Mouse (Mus musculus) splenic B cell, adult 2 months (primary cell): Measurements from ENCODE around the gene Ly75.

ENCODE experiments used
- DNase-seq: peaks from one replicate; pipeline ENCODE4 v3.0.0-alpha.2; 2011; ENCODE audit warnings: low read depth, low spot score
- H3K27me3 ChIP-seq: 2 replicates; pipeline ENCODE4 v1.6.1; 2012; ENCODE audit warnings: mild to moderate bottlenecking, low read length, moderate library complexity, mixed read lengths; ENCODE audit not compliant: control insufficient read depth, poor library complexity, insufficient read depth, severe bottlenecking
- H3K36me3 ChIP-seq: 2 replicates; pipeline ENCODE4 v1.6.1; 2012; ENCODE audit warnings: mild to moderate bottlenecking, low read length, moderate library complexity, mixed read lengths; ENCODE audit not compliant: control insufficient read depth, poor library complexity, insufficient read depth, severe bottlenecking

The Ly75 gene

DNA sequence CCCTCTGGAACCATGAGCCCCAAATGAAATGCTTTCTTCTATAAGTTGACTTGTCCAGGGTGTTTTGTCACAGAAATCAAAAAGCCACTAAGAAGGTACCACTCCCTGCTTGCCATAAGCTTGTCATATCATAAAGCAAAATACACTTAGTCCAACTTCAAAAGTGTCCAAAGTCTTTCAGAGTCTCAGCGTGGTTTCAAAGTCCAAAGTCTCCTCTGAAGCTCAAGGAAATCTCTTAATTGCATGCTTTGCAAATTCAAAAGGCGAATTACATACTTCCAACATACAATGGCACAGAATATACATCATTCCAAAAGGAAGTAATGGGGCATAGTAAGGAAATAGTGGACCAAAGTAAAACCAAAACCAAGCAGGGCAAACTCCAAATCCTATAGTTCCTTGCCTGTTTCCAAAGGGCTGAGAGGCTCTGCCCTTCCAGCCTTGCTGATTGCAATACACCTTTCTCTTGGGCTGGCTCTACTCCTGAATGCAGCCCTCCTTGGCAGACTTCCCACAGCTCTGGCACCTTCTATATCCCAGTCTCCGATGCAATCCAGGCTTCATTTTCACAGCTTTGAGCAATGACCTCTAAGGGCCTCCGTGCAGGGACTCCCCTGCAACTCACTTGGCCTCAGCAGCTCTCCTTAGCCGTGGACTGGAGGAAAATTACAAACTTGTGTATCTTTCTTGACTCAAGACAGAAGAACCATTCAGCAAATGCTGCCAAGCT, 122.3 kb downstream of the Ly75 start:
- H3K36me3 ChIP-seq = no peaks in the 10 kb centered on the region
- H3K27me3 ChIP-seq = no peaks in the 10 kb centered on the region
- no peak for DNase-seq

DNA sequence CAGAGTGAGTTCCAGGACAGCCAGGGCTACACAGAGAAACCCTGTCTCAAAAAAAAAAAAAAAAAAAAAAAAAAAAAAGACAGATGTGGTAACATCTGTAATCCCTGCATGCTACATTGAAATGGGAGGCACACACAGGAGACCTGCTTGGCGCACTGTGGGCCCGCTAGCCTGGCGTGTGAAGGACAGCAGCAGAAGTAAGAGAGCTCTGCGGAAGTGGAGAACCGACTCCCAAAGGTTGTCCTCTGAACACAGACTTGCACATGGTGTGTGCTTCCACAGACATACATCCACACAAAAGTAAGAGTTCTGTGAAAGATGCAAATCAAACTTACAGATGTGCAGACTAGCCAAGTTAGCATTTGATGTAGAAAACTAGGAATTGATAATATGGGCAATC, 123.9 kb downstream of the Ly75 start:
- no peak for DNase-seq
- Histone ChIP-seq H3K27me3 (no peaks in the 10 kb centered on the region), H3K36me3 (no peaks in the 10 kb centered on the region)

DNA sequence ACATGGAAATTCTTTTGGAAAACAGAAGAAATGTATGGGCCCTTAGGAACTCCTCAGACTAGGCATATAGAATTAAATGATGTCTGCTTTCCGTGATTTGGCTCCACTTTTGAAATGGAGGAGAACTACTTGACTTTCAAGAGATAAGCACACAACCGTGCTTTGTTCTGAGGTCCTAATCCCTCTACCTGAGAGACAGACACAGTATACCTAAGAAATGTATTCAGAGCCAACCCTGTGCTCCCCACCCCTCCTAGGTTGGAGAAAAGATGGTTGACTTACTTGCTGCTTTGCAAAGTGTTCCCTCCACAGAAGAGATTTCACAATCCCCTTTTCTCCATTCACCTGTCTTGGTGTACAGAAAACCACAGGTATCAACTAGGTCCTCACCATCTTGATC, 126.4 kb downstream of the Ly75 start:
- Histone ChIP-seq H3K36me3 (no peaks in the 10 kb centered on the region), H3K27me3 (no peaks in the 10 kb centered on the region)
- DNase-seq = no peak

DNA sequence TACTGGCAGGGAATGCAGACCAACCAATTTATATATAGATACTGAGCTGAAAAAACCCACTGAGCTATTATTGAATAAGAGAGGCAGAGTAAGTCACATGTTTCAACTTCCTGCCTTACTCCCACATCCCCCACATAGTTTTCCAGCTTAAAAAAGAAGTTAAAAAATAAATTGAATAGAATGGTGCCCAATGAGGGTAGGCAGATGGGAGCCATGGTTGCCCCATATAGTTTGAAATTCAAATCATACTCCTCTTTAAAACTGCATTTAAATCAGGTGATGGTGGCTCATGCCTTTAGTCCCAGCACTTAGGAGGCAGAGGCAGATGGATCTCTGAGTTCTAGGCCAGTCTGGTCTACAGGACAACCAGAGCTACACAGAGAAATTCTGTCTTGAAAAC, 129.6 kb downstream of the Ly75 start:
- Histone ChIP-seq H3K36me3 (no peaks in the 10 kb centered on the region; the same call in 1 of the 2 replicates), H3K27me3 (no peaks in the 10 kb centered on the region)
- no peak for DNase-seq

DNA sequence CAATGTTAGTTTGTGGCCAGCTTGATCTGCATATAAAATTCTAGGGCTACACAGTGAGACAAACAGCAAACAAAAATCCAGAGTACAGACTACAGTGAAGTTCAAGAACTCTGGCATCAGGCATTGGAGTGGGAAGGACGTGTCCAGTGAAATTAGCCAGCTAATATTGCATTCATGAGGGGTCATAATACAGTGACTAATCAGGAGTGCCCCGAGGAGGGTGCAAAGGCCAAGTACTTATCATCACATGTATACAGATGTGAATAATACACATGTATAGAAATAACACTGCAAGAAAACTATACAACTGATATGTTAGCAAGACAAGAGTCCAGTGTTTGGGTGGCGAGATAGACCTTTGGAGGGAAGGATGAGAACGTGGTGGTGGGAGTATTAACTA, 130.3 kb downstream of the Ly75 start:
- Histone ChIP-seq H3K27me3 (no peaks in the 10 kb centered on the region), H3K36me3 (no peaks in the 10 kb centered on the region; the same call in 1 of the 2 replicates)
- no peak for DNase-seq
